Mouse (Mus musculus): ENCODE measurements around the gene Rpl3. TPM values are rescaled to one million over a fixed set of nuclear protein-coding genes. Genes with fewer than 3 reads are reported as not detected.

Gene Rpl3
- polyA plus RNA-seq, 2 experiments = 1,384 to 1,569 TPM

DNA sequence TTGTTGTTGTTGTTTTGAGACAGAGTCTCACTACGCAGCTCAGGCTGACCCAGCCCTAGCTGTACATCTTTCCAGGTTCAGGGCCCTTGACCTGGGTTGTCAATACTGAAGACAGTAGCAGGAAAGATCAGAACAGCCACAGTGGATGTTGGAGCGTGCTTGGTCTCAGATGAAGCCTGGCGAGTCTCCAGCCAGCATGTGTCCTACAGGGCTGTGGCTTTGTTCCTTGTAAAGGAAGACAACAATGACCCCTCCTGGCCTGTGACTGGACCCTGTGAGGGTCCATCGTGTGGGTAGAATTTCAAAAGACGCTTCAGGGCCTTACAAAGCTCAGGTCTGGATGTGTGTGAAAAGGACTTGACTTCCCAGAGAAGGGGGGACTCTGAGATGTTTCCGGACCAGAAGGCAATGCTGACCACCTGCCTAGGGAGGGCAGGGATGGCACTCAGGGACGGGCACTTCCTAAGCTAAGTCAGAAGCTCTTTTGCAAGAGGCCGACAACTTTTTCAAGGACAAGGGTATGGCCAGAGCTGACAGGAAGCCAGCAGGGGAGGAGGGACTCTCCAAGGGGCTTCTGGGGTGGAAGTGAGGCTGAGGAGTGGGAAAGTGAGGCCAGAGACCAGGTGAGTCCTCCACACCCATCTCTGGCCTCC is 38.2 kb downstream of the Rpl3 start:
- Histone ChIP-seq H3K27ac (replicated peaks; ENCODE audit: low read depth, low read length) (no peak overlapping the region), H3K27me3 (ENCODE audit: control insufficient read depth, insufficient read depth, low read length) (no peaks in the 10 kb centered on the region), H3K36me3 (ENCODE audit: control insufficient read depth, insufficient read depth, low read length) (no peaks in the 10 kb centered on the region), H3K9ac (ENCODE audit: low read depth, low read length, severe bottlenecking) (no peak overlapping the region), H3K4me3 (replicated peaks; ENCODE audit: low read length) (no peak overlapping the region), H3K4me2 (replicated peaks; ENCODE audit: low read depth, low read length, severe bottlenecking) (no peak overlapping the region), H3K4me1 (ENCODE audit: control insufficient read depth, insufficient read depth, low read length) (peaks cover 12% of the 10 kb centered on the region), H3K9me3 (ENCODE audit: control insufficient read depth, low read length) (no peaks in the 10 kb centered on the region)
- 82% methylated on average over 8 of the region's 8 CpGs for WGBS
- no peak for ATAC-seq (ENCODE audit: low FRiP score, low read depth)
- TF ChIP-seq POLR2A (IDR thresholded peaks at IDR 0.05; ENCODE audit: borderline replicate concordance, extremely low read depth, insufficient read depth, insufficient read length) = no peak
- no peak for DNase-seq (ENCODE audit: low spot score)

DNA sequence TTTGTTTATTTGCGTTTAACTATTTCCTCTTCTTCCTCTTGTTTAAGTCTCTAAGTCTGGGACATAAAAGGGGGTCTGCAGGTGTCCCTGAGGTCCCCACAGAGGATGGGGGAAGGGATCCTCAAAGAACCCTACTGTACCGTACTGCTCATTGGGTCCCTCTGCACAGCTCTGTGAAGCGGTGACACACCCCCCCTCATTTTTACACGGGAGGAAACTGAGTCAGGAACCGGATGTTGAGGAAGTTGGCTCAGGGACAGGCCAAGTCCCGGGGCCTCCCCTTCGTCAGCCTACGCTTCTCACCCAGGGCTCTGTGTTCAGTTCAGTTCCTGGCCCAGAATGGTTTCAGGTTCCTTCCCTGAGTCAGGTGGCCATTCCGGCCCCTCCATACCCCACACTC is 39.9 kb downstream of the Rpl3 start:
- H3K9ac ChIP-seq (ENCODE audit: low read depth, low read length, severe bottlenecking) = no peak overlapping the region
- ATAC-seq (ENCODE audit: low FRiP score, low read depth) = no peak
- no peak overlapping the region for H3K4me3 ChIP-seq (replicated peaks; ENCODE audit: low read length)
- peaks cover 12% of the 10 kb centered on the region for H3K4me1 ChIP-seq (ENCODE audit: control insufficient read depth, insufficient read depth, low read length)
- H3K27me3 ChIP-seq (ENCODE audit: control insufficient read depth, insufficient read depth, low read length) = no peaks in the 10 kb centered on the region
- WGBS = 60% methylated on average over 9 of the region's 9 CpGs
- no peak overlapping the region for H3K4me2 ChIP-seq (replicated peaks; ENCODE audit: low read depth, low read length, severe bottlenecking)
- H3K27ac ChIP-seq (replicated peaks; ENCODE audit: low read depth, low read length) = no peak overlapping the region; the same call in 1 of the 2 replicates
- no peaks in the 10 kb centered on the region for H3K9me3 ChIP-seq (ENCODE audit: control insufficient read depth, low read length)
- TF ChIP-seq POLR2A (IDR thresholded peaks at IDR 0.05; ENCODE audit: borderline replicate concordance, extremely low read depth, insufficient read depth, insufficient read length) = no peak
- no peak for DNase-seq (ENCODE audit: low spot score)
- no peaks in the 10 kb centered on the region for H3K36me3 ChIP-seq (ENCODE audit: control insufficient read depth, insufficient read depth, low read length)

DNA sequence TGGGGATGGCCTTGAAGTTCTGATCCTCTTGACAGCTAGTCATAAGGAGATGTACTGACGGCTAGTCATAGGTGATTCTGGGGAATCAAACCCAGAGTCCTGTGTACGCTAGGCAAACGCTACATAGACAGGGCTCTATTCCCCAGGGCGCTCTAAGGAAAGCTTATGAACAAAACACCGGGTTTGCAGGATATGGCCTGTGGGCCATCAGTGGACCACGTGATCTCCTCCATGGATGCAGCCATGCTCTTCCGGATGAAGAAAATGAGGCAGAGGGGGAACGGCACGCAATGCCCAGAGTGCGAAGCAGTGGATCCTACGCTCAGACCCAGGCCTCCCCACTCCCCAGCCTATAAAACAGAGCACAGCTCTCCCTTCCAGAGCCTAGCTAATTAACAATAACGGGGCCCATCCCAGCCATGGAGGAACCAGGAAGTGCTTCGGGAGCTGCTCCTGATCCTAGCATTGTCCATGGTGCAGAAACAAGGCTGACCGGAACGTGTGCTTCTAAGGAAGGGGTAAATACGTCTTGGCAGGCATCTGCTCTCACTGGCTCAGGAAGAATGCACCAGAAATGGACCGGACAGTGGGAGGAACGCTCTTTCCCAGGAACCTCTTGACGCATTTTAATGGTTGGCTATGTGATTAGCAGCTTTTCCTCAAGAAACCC is 40.4 kb downstream of the Rpl3 start:
- Histone ChIP-seq H3K36me3 (ENCODE audit: control insufficient read depth, insufficient read depth, low read length) (no peaks in the 10 kb centered on the region), H3K27ac (replicated peaks; ENCODE audit: low read depth, low read length) (no peak overlapping the region; the same call in 1 of the 2 replicates), H3K9ac (ENCODE audit: low read depth, low read length, severe bottlenecking) (no peak overlapping the region), H3K9me3 (ENCODE audit: control insufficient read depth, low read length) (no peaks in the 10 kb centered on the region), H3K27me3 (ENCODE audit: control insufficient read depth, insufficient read depth, low read length) (no peaks in the 10 kb centered on the region), H3K4me1 (ENCODE audit: control insufficient read depth, insufficient read depth, low read length) (peaks cover 12% of the 10 kb centered on the region), H3K4me2 (replicated peaks; ENCODE audit: low read depth, low read length, severe bottlenecking) (no peak overlapping the region), H3K4me3 (replicated peaks; ENCODE audit: low read length) (no peak overlapping the region)
- 46% methylated on average over 19 of the region's 19 CpGs for whole genome bisulfite sequencing
- no peak for TF ChIP-seq POLR2A (IDR thresholded peaks at IDR 0.05; ENCODE audit: borderline replicate concordance, extremely low read depth, insufficient read depth, insufficient read length)
- no peak for DNase-seq (ENCODE audit: low spot score)
- no peak for ATAC-seq (ENCODE audit: low FRiP score, low read depth)

DNA sequence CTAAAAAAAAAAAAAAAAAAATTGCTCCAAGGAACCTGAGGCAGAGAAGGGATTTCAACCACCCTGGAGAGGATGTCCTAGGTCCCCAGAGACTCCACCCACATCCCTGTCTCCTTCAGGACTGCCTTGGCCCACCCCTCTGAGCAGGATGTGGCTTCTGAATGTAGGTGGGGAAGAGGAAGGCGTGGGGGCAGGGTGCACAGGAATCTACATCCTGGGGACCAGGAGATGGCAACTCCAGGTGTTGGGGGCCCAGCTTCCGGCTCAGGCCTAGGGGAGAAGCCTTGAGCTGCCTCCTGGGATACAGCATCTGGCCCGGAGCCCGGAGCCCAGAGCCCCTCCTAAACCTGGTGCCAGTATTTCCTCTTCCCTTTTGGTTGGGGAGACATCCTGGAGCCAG is 41.6 kb downstream of the Rpl3 start:
- ATAC-seq (ENCODE audit: low FRiP score, low read depth) = no peak

DNA sequence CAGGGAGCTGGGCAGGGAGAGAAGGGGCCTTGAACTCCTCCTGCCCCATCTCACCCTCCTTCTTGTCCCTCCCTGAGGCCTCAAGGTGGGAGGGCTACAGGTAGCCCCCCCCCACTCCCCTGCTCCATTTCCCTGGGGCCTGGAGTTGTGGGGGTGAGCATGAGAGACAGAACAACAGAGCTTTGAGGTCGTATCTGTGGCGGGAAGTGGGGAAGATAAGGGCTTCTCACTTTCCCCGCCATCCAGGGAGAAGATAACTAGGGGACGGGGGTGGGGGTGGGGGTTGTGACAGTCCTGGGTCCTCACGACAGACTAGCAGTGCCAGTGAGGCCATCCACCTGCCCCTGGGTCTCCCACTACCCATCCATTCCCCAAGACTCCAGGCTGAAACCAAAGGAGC is 43.7 kb downstream of the Rpl3 start:
- Histone ChIP-seq H3K4me2 (replicated peaks; ENCODE audit: low read depth, low read length, severe bottlenecking) (no peak overlapping the region), H3K27ac (replicated peaks; ENCODE audit: low read depth, low read length) (no peak overlapping the region), H3K9ac (ENCODE audit: low read depth, low read length, severe bottlenecking) (no peak overlapping the region), H3K9me3 (ENCODE audit: control insufficient read depth, low read length) (no peaks in the 10 kb centered on the region), H3K4me1 (ENCODE audit: control insufficient read depth, insufficient read depth, low read length) (peaks cover 12% of the 10 kb centered on the region), H3K4me3 (replicated peaks; ENCODE audit: low read length) (no peak overlapping the region), H3K36me3 (ENCODE audit: control insufficient read depth, insufficient read depth, low read length) (no peaks in the 10 kb centered on the region), H3K27me3 (ENCODE audit: control insufficient read depth, insufficient read depth, low read length) (no peaks in the 10 kb centered on the region)
- 39% methylated on average over 5 of the region's 5 CpGs for WGBS
- no peak for TF ChIP-seq POLR2A (IDR thresholded peaks at IDR 0.05; ENCODE audit: borderline replicate concordance, extremely low read depth, insufficient read depth, insufficient read length)
- ATAC-seq (ENCODE audit: low FRiP score, low read depth) (no peak), DNase-seq (ENCODE audit: low spot score) (no peak)

More for the DNA sequence above, 41.6 kb downstream of the Rpl3 start:
- DNase-seq (ENCODE audit: low spot score) = no peak
- no peak for TF ChIP-seq POLR2A (IDR thresholded peaks at IDR 0.05; ENCODE audit: borderline replicate concordance, extremely low read depth, insufficient read depth, insufficient read length)
- H3K4me1 ChIP-seq (ENCODE audit: control insufficient read depth, insufficient read depth, low read length) = peaks cover 12% of the 10 kb centered on the region
- H3K27me3 ChIP-seq (ENCODE audit: control insufficient read depth, insufficient read depth, low read length) = no peaks in the 10 kb centered on the region
- no peaks in the 10 kb centered on the region for H3K36me3 ChIP-seq (ENCODE audit: control insufficient read depth, insufficient read depth, low read length)
- H3K9me3 ChIP-seq (ENCODE audit: control insufficient read depth, low read length) = no peaks in the 10 kb centered on the region
- no peak overlapping the region for H3K27ac ChIP-seq (replicated peaks; ENCODE audit: low read depth, low read length)
- 50% methylated on average over 4 of the region's 4 CpGs for WGBS
- no peak overlapping the region for H3K9ac ChIP-seq (ENCODE audit: low read depth, low read length, severe bottlenecking)
- no peak overlapping the region for H3K4me3 ChIP-seq (replicated peaks; ENCODE audit: low read length)
- H3K4me2 ChIP-seq (replicated peaks; ENCODE audit: low read depth, low read length, severe bottlenecking) = no peak overlapping the region
